Mouse (Mus musculus) C2C12 (cell line): ENCODE measurements around the gene Fam71f1. TPM values are rescaled to one million over a fixed set of nuclear protein-coding genes. Genes with fewer than 3 reads are reported as not detected.

ENCODE experiments used
- H3K27me3 ChIP-seq: one replicate; pipeline ENCODE4 v1.6.1; 2011; ENCODE audit not compliant: control insufficient read depth, insufficient read depth, insufficient read length
- H3K36me3 ChIP-seq: one replicate; pipeline ENCODE4 v1.6.1; 2011; ENCODE audit not compliant: control insufficient read depth, insufficient read depth
- H3K4me3 ChIP-seq: one replicate; pipeline ENCODE4 v1.5.1; 2011; ENCODE audit warnings: mild to moderate bottlenecking, control low read depth; ENCODE audit not compliant: poor library complexity, insufficient read depth, severe bottlenecking
- H3K79me2 ChIP-seq: one replicate; pipeline ENCODE4 v1.6.1; 2011; ENCODE audit not compliant: control insufficient read depth, insufficient read depth
- H3K79me3 ChIP-seq: one replicate; pipeline ENCODE4 v1.6.1; 2011; ENCODE audit warnings: low read depth, control low read depth
- H3ac ChIP-seq: one replicate; pipeline ENCODE3; 2011; ENCODE audit warnings: low read depth; ENCODE audit not compliant: control insufficient read depth, insufficient read length
- CEBPB ChIP-seq: IDR thresholded peaks from one replicate; pipeline ENCODE4 v1.6.1; 2011; ENCODE audit warnings: low read depth, mild to moderate bottlenecking, control low read depth, moderate library complexity
- CTCF ChIP-seq: IDR thresholded peaks from one replicate; pipeline ENCODE4 v1.5.1; 2011; ENCODE audit not compliant: control insufficient read depth, insufficient read depth, insufficient read length
- FOSL1 ChIP-seq: IDR thresholded peaks from one replicate; pipeline ENCODE4 v1.8.0; 2011; ENCODE audit warnings: mild to moderate bottlenecking, low read length; ENCODE audit not compliant: poor library complexity, insufficient read depth, severe bottlenecking
- MAX ChIP-seq: IDR thresholded peaks from one replicate; pipeline ENCODE4 v1.6.1; 2011; ENCODE audit warnings: mild to moderate bottlenecking, control low read depth
- MYOD1 ChIP-seq: IDR thresholded peaks from one replicate; pipeline ENCODE4 v1.6.1; 2011; ENCODE audit warnings: low read depth; ENCODE audit not compliant: control insufficient read depth, insufficient read length
- MYOG ChIP-seq: IDR thresholded peaks from one replicate; pipeline ENCODE4 v1.6.1; 2011; ENCODE audit not compliant: control insufficient read depth, insufficient read length; ENCODE audit errors: extremely low read depth
- USF1 ChIP-seq: IDR thresholded peaks from one replicate; pipeline ENCODE4 v1.6.1; 2011; ENCODE audit warnings: low read depth, mild to moderate bottlenecking, control low read depth, moderate library complexity
- polyA plus RNA-seq: library from polyadenylated mRNA; unstranded; fragments of >200 nt; fragmentation: generic; extraction: Trizol; gene quantifications from one replicate; pipeline ENCODE4 v1.2.1, GENCODE M21; 2012; ENCODE audit warnings: missing spikeins

Fam71f1 gene
- polyA plus RNA-seq, 1 experiment = 0.22 TPM

GRCm38 (mm10) chr6:29303251-29303650, 15.7 kb upstream of the Fam71f1 start:
- H3K4me3 ChIP-seq = no peak overlapping the region
- TF ChIP-seq MYOG = no peak
- H3K79me3 ChIP-seq = no peaks in the 10 kb centered on the region
- no peaks in the 10 kb centered on the region for H3K36me3 ChIP-seq
- H3K79me2 ChIP-seq = no peaks in the 10 kb centered on the region
- no peak overlapping the region for H3ac ChIP-seq
- no peaks in the 10 kb centered on the region for H3K27me3 ChIP-seq

DNA sequence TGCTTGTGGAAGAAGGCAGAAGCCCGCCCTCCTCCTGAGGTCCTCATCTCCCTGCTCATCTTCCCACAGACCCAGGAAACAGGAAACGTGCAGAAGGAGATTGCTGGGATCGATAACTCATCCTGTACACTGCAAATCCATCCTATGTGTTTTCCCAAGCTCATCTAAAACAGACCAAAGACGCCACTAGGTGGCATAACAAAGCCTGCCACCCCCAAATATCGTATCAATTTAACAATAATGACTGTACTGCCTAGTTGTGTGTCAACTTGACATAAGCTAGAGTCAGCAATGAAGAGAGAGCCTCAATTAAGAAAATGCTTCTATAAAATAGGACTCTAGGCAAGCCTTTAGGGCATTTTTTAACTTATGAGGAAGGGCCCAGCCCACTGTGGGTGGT, 15.2 kb upstream of the Fam71f1 start:
- H3ac ChIP-seq = no peak overlapping the region
- H3K79me3 ChIP-seq = no peaks in the 10 kb centered on the region
- no peak for TF ChIP-seq MYOD1
- TF ChIP-seq MAX = no peak
- no peak for TF ChIP-seq CEBPB
- TF ChIP-seq FOSL1 = no peak
- TF ChIP-seq USF1 = no peak
- TF ChIP-seq MYOG = no peak
- no peak for TF ChIP-seq CTCF
- H3K79me2 ChIP-seq = no peaks in the 10 kb centered on the region
- no peaks in the 10 kb centered on the region for H3K36me3 ChIP-seq
- no peak overlapping the region for H3K4me3 ChIP-seq
- H3K27me3 ChIP-seq = no peaks in the 10 kb centered on the region

- Histone ChIP-seq H3K27me3 (no peaks in the 10 kb centered on the region), H3K79me2 (no peaks in the 10 kb centered on the region), H3K36me3 (no peaks in the 10 kb centered on the region), H3ac (no peak overlapping the region), H3K4me3 (no peak overlapping the region), H3K79me3 (no peaks in the 10 kb centered on the region)
- TF ChIP-seq MYOD1 (no peak), CEBPB (no peak), MYOG (no peak), FOSL1 (no peak), USF1 (no peak), MAX (no peak), CTCF (no peak)
Observed at GRCm38 (mm10) chr6:29305462-29305861, 13.5 kb upstream of the Fam71f1 start.

- no peaks in the 10 kb centered on the region for H3K79me3 ChIP-seq
- H3K27me3 ChIP-seq = no peaks in the 10 kb centered on the region
- H3K79me2 ChIP-seq = no peaks in the 10 kb centered on the region
- H3K4me3 ChIP-seq = no peak overlapping the region
- H3ac ChIP-seq = no peak overlapping the region
- TF ChIP-seq FOSL1 = no peak
- TF ChIP-seq USF1 = no peak
- no peak for TF ChIP-seq CEBPB
- no peak for TF ChIP-seq MYOD1
- TF ChIP-seq CTCF = no peak
- TF ChIP-seq MAX = no peak
- TF ChIP-seq MYOG = no peak
- H3K36me3 ChIP-seq = no peaks in the 10 kb centered on the region
Observed at GRCm38 (mm10) chr6:29308846-29309605, 9.9 kb upstream of the Fam71f1 start.

- no peaks in the 10 kb centered on the region for H3K27me3 ChIP-seq
- TF ChIP-seq MYOG (no peak), MAX (no peak), USF1 (no peak)
- H3K4me3 ChIP-seq = no peak overlapping the region
- no peaks in the 10 kb centered on the region for H3K79me2 ChIP-seq
- H3K79me3 ChIP-seq = no peaks in the 10 kb centered on the region
- no peak overlapping the region for H3ac ChIP-seq
- no peaks in the 10 kb centered on the region for H3K36me3 ChIP-seq
Observed at GRCm38 (mm10) chr6:29313690-29314202, 5.2 kb upstream of the Fam71f1 start.

- H3K79me2 ChIP-seq = no peaks in the 10 kb centered on the region
- no peaks in the 10 kb centered on the region for H3K36me3 ChIP-seq
- H3K4me3 ChIP-seq = no peak overlapping the region
- no peaks in the 10 kb centered on the region for H3K79me3 ChIP-seq
- H3K27me3 ChIP-seq = no peaks in the 10 kb centered on the region
- TF ChIP-seq FOSL1 (peak; percentile 60), MYOD1 (peak; percentile 11), USF1 (no peak), CEBPB (no peak), MYOG (no peak)
- no peak overlapping the region for H3ac ChIP-seq
Observed at GRCm38 (mm10) chr6:29317286-29317685, 1.7 kb upstream of the Fam71f1 start.
